Mouse (Mus musculus) brain, adult 2 months (tissue): Measurements from ENCODE around the gene Cryaa.
A peak's percentile ranks its signal among the peaks of the same experiment; 100 is the strongest.

Experiments used
- DNase-seq: peaks from one replicate; pipeline ENCODE4 v3.0.0; 2011; ENCODE audit warnings: low read depth, low spot score

Gene Cryaa

GRCm38 (mm10) chr17:31705271-31706020 lies 27.8 kb downstream of the Cryaa start:
- peak; percentile 85 for DNase-seq

GRCm38 (mm10) chr17:31709121-31709741 lies 31.6 kb downstream of the Cryaa start:
- DNase-seq: no peak

- no peak for DNase-seq
Observed at GRCm38 (mm10) chr17:31710455-31710854, 32.8 kb downstream of the Cryaa start.

- no peak for DNase-seq
Observed at GRCm38 (mm10) chr17:31713709-31714108, 36.1 kb downstream of the Cryaa start.

- no peak for DNase-seq
Observed at GRCm38 (mm10) chr17:31714125-31714524, 36.5 kb downstream of the Cryaa start.

- DNase-seq: no peak
Observed at GRCm38 (mm10) chr17:31715006-31715405, 37.4 kb downstream of the Cryaa start.

- no peak for DNase-seq
Observed at GRCm38 (mm10) chr17:31721637-31722036, 44.0 kb downstream of the Cryaa start.

- peak; percentile 22 for DNase-seq
Observed at GRCm38 (mm10) chr17:31725366-31725765, 47.8 kb downstream of the Cryaa start.

- no peak for DNase-seq
Observed at GRCm38 (mm10) chr17:31726216-31726615, 48.6 kb downstream of the Cryaa start.

GRCm38 (mm10) chr17:31727230-31727629 lies 49.6 kb downstream of the Cryaa start:
- DNase-seq: peak; percentile 33

GRCm38 (mm10) chr17:31728043-31728442 lies 50.4 kb downstream of the Cryaa start:
- no peak for DNase-seq

GRCm38 (mm10) chr17:31728968-31729501 lies 51.4 kb downstream of the Cryaa start:
- DNase-seq: peak; percentile 71

GRCm38 (mm10) chr17:31731038-31731437 lies 53.4 kb downstream of the Cryaa start:
- no peak for DNase-seq
